Mouse (Mus musculus) leukemia stem cell, adult 10-12 weeks (primary cell): ENCODE measurements around the gene Gm21310. TPM values are rescaled to one million over a fixed set of nuclear protein-coding genes. Genes with fewer than 3 reads are reported as not detected.

Experiments used
- polyA plus RNA-seq: library from polyadenylated mRNA; stranded (reverse); fragments of >175 nt; gene quantifications from 2 replicates; pipeline ENCODE4 v1.2.3, GENCODE M21; 2012; ENCODE audit warnings: low replicate concordance

Gm21310 gene
- not detected in 2 replicates for polyA plus RNA-seq

GRCm38 (mm10) chrY:10147083-10147482 is at the start of gene Gm21310:
TSS of gene Gm21310 (minus strand) at chrY:10147183.

Other genes with a start within 250 kb of the Gm21310 start
- gene Gm20834, start 177.4 kb upstream of the Gm21310 start, polyA plus RNA-seq, result not detected in 2 replicates